Mouse (Mus musculus) gastrocnemius, adult 2 months (tissue): Measurements from ENCODE around the gene Arhgap32. TPM values are rescaled to one million over a fixed set of nuclear protein-coding genes. Genes with fewer than 3 reads are reported as not detected.
"Not testable (repeated sequence)": the region's sequence is repeated elsewhere in the genome, so short reads cannot be mapped to it uniquely, and the experiment has no call there.

Experiments used
- DNase-seq: peaks from one replicate; pipeline ENCODE4 v3.0.0; 2022
- H3K27ac ChIP-seq: fragments of 200-600 bp; 2 replicates; pipeline ENCODE4 v1.8.1; 2022; ENCODE audit warnings: mild to moderate bottlenecking
- H3K4me3 ChIP-seq: fragments of 200-600 bp; 2 replicates; pipeline ENCODE4 v1.8.1; 2022; ENCODE audit warnings: mild to moderate bottlenecking, moderate library complexity
- CTCF ChIP-seq: fragments of 200-600 bp; IDR thresholded peaks from 2 replicates; pipeline ENCODE4 v1.8.1; 2022; ENCODE audit warnings: antibody characterized with exemption, mild to moderate bottlenecking, moderate library complexity
- intact Hi-C: fragments of 180-260 bp; cut with DNase I; formaldehyde crosslinking; loops from one replicate; pipeline ENCODE4 v1.15.1; 2025
- total RNA-seq, 2 experiments: library from RNA; stranded (reverse); gene quantifications; 2 replicates each; pipeline ENCODE4 v1.2.3; 2021

Arhgap32 gene
- total RNA-seq, 2 experiments from 2014 or later = 6.6 to 7.6 TPM

- TF ChIP-seq CTCF = no peak
- no peak overlapping the region for H3K27ac ChIP-seq
- H3K4me3 ChIP-seq = no peak overlapping the region
- intact Hi-C loops = no loop called here
- DNase-seq = no peak
Measured at GRCm38 (mm10) chr9:32110376-32110775, 5.6 kb upstream of the Arhgap32 start.

DNA sequence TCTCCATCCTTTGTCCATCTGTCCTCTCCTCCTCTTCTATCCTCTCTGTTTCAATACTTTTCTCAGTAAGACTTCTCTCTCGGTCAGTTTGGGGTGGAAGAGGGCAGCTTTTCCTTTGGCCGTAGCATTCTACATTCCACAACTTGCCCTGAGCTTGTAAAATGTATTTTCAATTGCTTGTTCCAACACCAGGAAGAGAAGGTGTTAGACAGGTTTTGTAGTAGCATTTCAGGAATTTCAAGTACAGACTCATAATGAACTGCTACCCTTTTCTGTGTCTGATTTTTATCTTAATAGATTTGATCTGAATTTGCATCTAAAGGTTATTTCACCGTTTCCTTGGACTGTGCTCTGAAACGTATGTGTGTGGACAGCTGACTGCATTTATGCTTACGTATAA, 336 bp downstream of the Arhgap32 start:
- TF ChIP-seq CTCF = no peak
- no peak overlapping the region for H3K27ac ChIP-seq
- DNase-seq = no peak
- H3K4me3 ChIP-seq = no peak overlapping the region
- intact Hi-C loops = no loop called here

GRCm38 (mm10) chr9:32117876-32118275, 1.9 kb downstream of the Arhgap32 start:
- no peak for TF ChIP-seq CTCF
- DNase-seq = no peak
- Histone ChIP-seq H3K4me3 (no peak overlapping the region), H3K27ac (peak overlapping the region; percentile 12; the same call in 1 of the 2 replicates)
- intact Hi-C loops = no loop called here

- Histone ChIP-seq H3K27ac (0 out of 2 replicates have a peak overlapping the region, but pooled peaks have one; percentile 12), H3K4me3 (no peak overlapping the region)
- intact Hi-C loops = no loop called here
- TF ChIP-seq CTCF = no peak
- no peak for DNase-seq
Measured at GRCm38 (mm10) chr9:32118433-32118832, 2.5 kb downstream of the Arhgap32 start.

- DNase-seq = no peak
- intact Hi-C loops = no loop called here
- no peak for TF ChIP-seq CTCF
- no peak overlapping the region for H3K4me3 ChIP-seq
- no peak overlapping the region for H3K27ac ChIP-seq
Measured at GRCm38 (mm10) chr9:32119586-32119985, 3.6 kb downstream of the Arhgap32 start.

DNA sequence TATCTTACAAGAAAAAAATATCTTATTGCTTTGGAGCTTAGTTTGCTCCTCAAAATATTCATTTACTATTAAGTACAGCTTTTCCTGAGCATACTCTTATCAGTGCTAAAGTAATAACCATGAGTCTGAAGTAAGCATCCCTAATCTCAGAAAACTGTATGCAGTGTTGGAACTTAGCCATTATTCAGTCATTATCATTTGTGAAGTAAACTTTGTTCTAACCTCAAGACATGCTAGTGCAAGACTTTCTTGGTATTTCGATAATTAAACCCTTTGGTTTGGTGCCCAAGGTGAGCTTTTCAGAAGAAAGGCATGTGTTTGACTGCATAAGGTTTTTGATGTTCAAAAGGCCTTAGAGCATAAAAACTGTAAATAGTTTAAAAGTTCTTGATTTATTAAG, 4.2 kb downstream of the Arhgap32 start:
- Histone ChIP-seq H3K27ac (no peak overlapping the region), H3K4me3 (no peak overlapping the region)
- TF ChIP-seq CTCF = no peak
- no peak for DNase-seq
- intact Hi-C loops = no loop called here

DNA sequence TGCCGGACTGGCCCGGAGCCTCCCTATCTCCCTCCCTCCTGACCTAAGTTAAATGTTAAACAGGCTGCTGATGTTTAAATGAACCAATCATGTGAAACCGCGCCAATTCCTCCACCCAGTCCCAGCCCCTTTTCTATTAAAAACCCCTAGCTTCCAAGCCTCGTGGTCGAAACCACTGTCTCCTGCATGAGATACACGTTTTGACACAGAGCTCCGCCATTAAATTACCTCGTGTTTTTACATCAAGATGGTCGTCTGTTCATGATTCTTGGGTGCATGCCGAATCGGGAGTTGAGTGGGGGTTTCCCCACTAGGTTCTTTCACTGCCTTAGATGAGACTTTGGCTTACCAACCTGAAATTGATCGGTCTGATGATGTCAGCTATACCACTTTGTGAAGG, 5.3 kb downstream of the Arhgap32 start:
- intact Hi-C loops, H3K4me3 ChIP-seq, H3K27ac ChIP-seq, DNase-seq: not testable (repeated sequence)

DNA sequence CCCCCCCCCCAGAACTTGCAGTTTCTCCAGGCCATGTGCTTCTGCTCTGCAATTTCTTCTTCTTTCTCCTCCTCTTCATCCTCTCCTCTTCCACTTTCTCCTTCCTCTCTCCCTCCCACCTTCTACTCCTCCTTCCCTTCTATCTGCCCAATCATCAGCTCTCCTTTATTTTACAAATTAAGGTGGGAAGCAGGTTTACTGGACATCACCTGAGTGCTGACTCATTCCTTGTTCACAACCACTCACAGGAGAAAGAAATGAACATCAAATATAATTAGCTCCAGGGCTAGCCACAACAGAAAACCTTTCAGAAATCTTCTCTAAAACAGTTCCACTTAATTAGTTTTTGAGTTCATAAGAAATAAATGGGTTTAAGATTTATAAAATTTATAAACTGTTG, 20.3 kb downstream of the Arhgap32 start:
- intact Hi-C loops = no loop called here
- DNase-seq = no peak
- Histone ChIP-seq H3K4me3 (no peak overlapping the region), H3K27ac (no peak overlapping the region)
- TF ChIP-seq CTCF = no peak

- no peak for TF ChIP-seq CTCF
- Histone ChIP-seq H3K4me3 (no peak overlapping the region), H3K27ac (no peak overlapping the region)
- DNase-seq = no peak
- intact Hi-C loops = no loop called here
Measured at GRCm38 (mm10) chr9:32136680-32137295, 20.9 kb downstream of the Arhgap32 start.

DNA sequence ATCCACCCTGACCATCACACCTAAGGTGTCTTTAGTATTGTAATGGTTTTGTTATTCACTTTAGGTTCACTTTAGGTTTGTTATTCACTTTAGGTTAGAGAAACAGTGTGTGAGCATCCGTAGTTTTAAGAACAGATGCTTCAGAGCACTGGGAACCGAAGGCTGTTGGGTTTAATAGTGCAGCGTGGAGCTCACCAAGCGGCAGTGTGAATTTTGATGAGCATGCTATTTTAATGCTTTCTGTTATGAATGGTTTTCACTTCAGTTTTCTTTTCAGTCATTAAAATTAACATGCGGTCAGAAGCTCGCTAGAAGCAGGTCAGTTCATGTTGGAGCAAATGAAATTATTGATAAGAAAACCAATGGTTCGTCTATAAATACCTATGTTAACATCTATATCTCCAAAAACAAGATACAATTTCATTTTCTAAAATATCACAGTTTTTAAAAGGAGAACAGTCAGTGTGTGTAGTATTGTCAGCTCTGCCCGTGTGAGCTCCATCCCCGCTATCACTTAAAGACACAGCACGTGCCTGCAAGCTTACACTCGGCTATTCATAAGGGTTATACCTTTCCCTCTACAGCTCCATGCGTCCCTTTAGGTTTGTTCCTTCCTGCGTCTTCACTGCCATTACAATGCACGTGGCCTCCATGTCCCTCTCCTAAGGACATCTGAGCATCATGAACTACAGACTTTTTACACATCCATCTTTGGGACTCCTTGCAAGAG, 21.9 kb downstream of the Arhgap32 start:
- intact Hi-C loops = no loop called here
- Histone ChIP-seq H3K4me3 (no peak overlapping the region), H3K27ac (no peak overlapping the region)
- DNase-seq = no peak
- no peak for TF ChIP-seq CTCF

DNA sequence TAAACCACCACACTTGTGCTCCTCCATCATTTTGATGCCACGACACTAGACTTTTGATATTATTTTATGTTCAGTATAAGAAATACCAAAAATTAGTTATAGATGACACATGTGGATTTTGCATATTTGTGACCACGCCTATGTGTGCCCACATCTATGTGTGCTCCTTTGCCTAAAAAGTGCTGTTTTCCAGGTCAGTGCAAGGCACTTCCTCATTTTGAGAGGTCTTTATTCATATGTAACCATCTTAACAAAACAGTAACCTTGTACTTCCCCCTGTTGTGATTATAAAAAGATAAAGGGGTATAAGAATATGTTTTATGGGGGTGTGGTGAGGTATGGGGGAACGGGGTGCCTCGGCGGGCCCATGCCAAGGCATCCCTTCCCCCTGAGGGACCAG, 22.7 kb downstream of the Arhgap32 start:
- intact Hi-C loops = no loop called here
- no peak for DNase-seq
- Histone ChIP-seq H3K27ac (no peak overlapping the region), H3K4me3 (no peak overlapping the region)
- TF ChIP-seq CTCF = no peak

DNA sequence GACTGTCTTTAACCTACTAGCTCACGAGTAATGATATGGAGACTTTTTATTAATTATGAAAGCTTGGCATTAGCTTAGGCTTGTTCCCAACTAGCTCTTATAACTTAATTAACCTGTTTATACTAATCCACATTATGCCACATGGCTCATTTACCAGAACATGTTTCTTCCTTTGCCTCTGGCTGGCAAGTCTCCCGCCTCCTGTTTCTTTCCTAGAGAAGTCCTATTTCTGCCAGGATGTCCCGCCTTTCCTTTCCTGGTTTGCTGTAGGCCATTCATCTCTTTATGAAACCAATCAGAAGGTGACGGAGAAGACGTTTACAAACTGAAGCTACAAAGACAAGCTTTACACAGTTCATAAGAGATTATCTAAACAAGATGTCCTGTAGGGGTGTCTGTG, 23.7 kb downstream of the Arhgap32 start:
- DNase-seq = no peak
- no peak for TF ChIP-seq CTCF
- H3K27ac ChIP-seq = no peak overlapping the region
- intact Hi-C loops = no loop called here
- H3K4me3 ChIP-seq = no peak overlapping the region

GRCm38 (mm10) chr9:32142834-32143233, 26.9 kb downstream of the Arhgap32 start:
- intact Hi-C loops = no loop called here
- no peak for DNase-seq
- TF ChIP-seq CTCF = no peak
- no peak overlapping the region for H3K27ac ChIP-seq
- no peak overlapping the region for H3K4me3 ChIP-seq

DNA sequence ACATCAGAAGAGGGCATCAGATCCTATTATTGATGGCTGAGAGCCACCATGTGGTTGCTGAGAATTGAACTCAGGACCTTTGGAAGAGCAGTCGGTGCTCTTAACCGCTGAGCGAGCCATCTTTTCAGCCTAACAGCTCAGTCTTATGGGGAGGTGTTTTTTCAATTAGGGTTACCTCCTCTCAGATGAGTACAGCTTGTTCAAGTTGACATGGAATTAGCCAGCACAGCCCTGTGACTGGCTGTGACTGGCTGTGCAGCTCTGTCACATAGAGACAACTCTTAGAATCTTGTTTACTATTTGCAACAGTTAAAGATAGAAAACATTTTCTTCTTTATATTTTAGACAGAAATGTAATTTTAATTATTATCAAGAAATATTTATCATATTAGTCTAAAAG, 27.5 kb downstream of the Arhgap32 start:
- no peak for DNase-seq
- TF ChIP-seq CTCF = no peak
- intact Hi-C loops = no loop called here
- Histone ChIP-seq H3K27ac (no peak overlapping the region), H3K4me3 (no peak overlapping the region)
